Mouse (Mus musculus) left cerebral cortex, adult 18-20 months (tissue): ENCODE measurements around the gene Srm. TPM values are rescaled to one million over a fixed set of nuclear protein-coding genes. Genes with fewer than 3 reads are reported as not detected.

Experiments used
- DNase-seq, 2 experiments: peaks; one replicate each; pipeline ENCODE4 v3.0.0; 2021 to 2022; ENCODE audit warnings: low spot score in 2 of 2, mixed read lengths in 1 of 2
- long read RNA-seq, 2 experiments: library from polyadenylated mRNA; stranded (forward); transcript quantifications; one replicate each; pipeline ENCODE4 v2.0.0; 2021
- total RNA-seq, 2 experiments: library from RNA; stranded (reverse); gene quantifications; 2 replicates each; pipeline ENCODE4 v1.2.3; 2021

The Srm gene
- 10 to 100 TPM; 72.1 to 77.0 TPM for total RNA-seq
- long read RNA-seq, experiment 1, transcript Srm-201 (7 exons, 1,338 nt), result major isoform, 94 of 120 reads
- long read RNA-seq, experiment 1, partial matches to known transcripts, result 15 of 120 reads
- long read RNA-seq, experiment 1, other reads (novel, unspliced or antisense), result 11 of 120 reads
- long read RNA-seq, experiment 2, transcript Srm-201 (7 exons, 1,338 nt), result major isoform, 101 of 124 reads
- long read RNA-seq, experiment 2, partial matches to known transcripts, result 16 of 124 reads
- long read RNA-seq, experiment 2, other reads (novel, unspliced or antisense), result 7 of 124 reads

GRCm38 (mm10) chr4:148591171-148591630, at the start of gene Srm:
Srm (plus strand) TSS chr4:148591503.
- peak; percentile 96 to 98 for DNase-seq

- DNase-seq, result no peak
Observed at GRCm38 (mm10) chr4:148549106-148549505, 42.2 kb upstream of the Srm start.

DNA sequence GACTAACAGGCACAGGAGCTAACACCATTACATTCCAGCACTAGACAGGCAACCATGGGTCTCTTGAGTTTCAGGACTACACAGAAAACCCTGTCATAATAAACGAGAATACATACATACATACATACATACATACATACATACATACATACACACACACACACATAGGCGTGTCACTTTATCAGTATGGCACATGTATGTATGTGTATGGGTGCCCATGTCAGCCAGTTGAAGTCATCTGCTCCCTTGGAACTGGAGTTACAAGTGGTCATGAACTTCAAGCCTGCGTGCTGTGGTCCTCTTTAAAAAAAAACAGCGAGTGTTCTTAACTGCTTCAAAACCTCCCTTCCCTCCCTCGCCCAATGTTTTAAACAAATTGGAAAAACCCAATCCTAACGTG, 33.5 kb upstream of the Srm start:
- no peak for DNase-seq

- DNase-seq, result peak; percentile 82 to 87
Observed at GRCm38 (mm10) chr4:148558297-148559000, 32.9 kb upstream of the Srm start, which contains the start of gene Exosc10. Exosc10 (plus strand) TSS chr4:148558429.

DNA sequence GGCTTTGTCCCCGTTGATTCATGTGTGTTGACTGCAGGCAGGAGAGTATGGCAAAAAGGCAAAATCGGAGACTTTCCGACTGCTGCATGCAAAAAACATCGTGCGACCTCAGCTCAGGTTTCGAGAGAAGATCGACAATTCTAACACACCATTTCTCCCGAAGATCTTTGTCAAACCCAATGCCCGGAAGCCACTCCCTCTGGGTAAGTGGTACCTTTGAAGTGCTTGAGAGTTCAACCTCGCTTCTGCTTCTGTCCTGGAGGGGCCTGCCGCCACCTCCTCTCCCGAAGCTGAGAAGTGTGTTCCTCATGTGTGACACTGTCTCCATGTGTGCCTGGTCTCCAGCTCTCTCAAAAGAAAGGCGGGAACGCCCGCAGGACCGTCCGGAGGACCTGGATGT, 28.6 kb upstream of the Srm start:
- no peak for DNase-seq

DNA sequence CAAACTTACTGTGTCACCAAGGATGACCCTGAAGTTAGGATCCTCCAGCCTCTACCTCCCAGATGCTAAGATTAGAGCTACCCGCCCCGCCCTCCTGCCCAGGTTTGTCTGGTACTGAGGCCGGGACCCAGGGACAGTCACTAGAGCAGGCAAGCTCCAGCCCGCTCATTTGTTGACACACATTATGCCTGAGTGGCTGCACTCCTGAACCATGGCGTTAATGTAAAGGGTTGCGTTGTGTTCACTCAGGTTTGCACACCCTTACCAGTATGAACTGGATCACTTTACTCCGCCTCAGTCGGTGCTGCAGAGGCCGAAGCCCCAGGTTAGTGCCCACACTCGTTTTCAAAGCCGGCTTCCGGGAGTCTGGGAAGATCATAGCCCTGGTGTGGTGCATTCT, 27.7 kb upstream of the Srm start:
- no peak for DNase-seq

DNA sequence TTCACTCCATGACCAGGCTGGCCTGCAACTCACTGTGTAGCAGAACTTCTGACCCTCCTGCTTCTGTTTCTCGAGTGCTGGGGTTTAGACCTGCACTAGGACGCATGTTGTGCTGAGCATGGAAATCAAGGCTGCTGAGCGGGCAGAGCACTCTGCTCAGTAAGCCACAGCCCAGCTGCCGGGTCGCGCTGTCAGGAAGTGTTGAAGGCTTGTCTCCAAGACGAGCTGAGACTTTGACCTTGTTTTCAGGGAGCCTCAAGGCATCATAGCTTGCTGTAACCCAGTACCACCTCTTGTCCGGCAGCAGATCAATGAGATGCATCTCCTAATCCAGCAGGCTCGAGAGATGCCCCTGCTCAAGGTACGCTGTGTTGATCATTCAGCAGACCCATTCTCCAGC, 21.2 kb upstream of the Srm start:
- DNase-seq, result no peak

- DNase-seq, result no peak
Observed at GRCm38 (mm10) chr4:148570693-148571295, 20.5 kb upstream of the Srm start.

DNA sequence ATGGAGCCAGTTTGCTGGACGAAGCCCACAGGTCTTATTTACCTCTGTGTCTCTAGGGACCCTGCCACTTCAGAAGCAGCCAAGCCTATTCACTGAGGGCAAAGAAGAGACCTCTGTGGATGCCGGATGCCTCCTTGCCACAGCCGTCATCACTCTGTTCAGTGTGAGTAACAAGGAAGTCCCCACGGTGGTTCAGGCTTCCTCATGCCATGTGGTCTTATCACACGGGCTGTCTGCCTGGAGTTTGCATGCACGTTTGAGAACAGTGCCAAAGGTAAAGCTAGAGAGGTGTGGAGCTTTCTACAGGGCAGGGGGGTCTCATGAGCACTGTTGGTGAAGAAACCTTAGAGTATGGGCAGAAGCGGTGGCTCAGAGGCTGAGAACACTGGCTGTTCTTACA, 18.1 kb upstream of the Srm start:
- no peak for DNase-seq

DNA sequence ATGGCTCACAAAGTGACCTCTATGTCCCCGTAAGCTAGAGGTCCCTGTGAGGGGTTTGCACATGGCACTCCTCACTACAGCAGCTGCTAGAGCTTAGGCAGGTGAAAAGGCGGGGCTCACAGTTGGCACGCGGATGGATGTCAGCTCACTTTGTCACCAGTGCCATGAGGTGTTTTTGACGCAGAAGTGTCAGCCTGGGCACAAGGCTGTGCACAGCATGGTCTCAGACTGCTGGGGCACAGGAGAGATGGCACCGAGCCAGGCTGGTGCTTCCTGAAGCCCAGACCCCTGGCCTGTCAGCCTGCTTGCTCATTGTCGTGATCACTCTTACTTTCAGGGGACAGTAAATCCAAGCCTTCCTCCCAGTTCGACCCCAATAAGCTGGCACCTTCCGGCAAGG, 10.5 kb upstream of the Srm start:
- DNase-seq, result no peak

DNA sequence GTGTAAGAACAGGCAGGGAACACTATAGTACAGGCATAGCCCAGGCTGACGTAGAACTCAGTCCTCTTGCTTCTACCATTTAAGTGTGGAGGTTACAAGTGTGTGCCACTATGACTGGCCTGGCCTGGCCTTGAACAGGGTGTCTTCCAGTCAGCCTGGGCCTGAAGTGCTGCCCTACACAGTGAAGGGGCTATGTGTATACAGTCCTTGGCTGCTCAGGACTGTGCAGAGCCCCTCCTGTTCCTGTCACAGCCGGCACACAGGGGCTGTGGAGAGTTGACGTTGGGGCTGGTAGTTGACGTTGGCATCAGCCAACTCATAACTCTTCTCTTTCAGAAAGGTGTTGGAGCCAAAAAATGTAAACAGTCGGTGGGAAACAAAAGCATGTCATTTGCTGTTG, 9.9 kb upstream of the Srm start:
- DNase-seq, result no peak

DNA sequence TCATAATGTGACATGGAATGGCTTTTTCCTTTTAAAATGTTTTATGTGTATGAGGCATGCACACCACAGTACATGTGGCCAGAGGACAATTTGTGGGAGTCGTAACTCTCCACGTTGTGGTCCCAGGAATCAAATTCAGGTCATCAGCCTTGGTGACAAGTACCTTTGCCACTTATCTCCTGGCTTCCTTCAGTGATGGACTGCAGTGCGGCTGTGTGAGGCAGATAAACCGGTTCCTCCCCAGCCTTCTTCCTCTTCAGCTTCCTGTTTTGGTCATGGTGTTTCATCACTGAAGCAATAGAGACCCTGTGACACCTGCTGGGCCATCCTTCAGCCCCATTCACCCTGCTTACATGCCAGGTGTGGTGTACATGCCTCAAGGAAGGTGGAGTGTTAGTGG, 8.0 kb upstream of the Srm start:
- DNase-seq, result no peak

DNA sequence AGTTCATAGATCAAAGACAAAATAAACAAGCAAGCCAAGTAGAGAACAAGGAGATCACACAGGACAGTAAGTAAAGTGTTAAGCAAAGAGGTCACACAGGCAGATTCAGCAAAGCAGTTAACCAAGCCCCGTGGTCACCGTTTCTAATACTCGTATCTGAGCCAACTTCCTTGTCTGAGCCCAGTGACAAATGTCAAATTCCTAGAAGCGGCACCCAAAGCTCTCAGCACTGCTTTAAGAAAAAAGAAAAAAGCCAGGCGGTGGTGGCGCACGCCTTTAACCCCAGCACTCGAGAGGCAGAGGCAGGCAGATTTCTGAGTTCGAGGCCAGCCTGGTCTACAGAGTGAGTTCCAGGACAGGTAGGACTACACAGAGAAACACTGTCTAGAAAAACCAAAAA, 4.7 kb upstream of the Srm start:
- no peak for DNase-seq

GRCm38 (mm10) chr4:148588793-148589192, 2.5 kb upstream of the Srm start:
- no peak for DNase-seq

DNA sequence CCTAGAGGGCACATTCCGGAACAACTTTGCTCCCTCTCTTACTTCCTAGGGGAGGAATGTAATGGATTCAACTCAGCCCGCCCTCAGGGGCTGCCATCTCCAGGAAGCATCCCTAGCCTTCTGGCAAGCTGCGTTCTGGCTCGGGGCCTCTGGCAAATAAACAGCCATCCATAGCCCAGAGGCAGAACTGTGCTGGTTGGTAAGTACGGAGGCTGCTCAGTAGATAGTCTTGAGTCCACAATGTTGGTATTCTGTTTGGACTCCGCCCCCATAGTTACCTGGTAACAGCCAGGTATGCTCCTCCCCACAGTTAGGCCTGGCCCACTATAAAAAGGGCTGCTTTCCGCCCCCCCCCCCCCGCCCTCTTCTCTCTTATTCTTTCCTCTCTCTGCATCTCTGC, 1.7 kb upstream of the Srm start:
- DNase-seq, result no peak

DNA sequence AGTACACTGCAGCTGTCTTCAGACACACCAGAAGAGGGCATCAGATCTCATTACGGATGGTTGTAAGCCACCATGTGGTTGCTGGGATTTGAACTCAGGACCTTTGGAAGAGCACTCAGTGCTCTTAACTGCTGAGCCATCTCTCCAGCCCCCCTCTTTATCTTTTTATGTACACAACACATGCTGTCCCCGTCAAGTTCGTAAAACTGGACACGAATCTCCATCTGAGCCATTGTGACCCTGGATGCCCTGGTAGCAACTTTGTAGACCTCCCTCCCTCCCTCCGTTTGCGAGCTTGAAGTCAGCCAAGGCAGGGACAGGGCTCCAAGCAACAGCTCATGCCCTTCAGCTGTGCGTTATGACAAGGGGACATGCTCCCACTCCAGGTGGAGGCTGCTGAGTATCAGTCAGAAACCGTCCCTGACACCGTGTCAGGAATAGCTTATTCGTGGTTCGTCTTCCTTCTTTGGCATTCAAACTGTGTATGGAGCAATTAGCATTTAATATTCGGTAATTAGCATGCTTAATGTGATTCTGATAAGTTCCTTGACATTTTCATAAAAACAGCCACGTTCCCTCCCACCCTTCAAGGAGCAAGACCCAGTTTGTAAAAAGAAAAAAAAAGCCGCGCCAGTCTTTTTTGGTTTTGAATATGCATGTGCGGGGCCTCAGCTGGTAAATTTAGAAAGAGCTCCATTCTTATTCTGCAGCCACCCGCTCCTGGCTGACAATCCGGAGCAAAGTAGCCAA, 707 bp upstream of the Srm start:
- no peak for DNase-seq

DNA sequence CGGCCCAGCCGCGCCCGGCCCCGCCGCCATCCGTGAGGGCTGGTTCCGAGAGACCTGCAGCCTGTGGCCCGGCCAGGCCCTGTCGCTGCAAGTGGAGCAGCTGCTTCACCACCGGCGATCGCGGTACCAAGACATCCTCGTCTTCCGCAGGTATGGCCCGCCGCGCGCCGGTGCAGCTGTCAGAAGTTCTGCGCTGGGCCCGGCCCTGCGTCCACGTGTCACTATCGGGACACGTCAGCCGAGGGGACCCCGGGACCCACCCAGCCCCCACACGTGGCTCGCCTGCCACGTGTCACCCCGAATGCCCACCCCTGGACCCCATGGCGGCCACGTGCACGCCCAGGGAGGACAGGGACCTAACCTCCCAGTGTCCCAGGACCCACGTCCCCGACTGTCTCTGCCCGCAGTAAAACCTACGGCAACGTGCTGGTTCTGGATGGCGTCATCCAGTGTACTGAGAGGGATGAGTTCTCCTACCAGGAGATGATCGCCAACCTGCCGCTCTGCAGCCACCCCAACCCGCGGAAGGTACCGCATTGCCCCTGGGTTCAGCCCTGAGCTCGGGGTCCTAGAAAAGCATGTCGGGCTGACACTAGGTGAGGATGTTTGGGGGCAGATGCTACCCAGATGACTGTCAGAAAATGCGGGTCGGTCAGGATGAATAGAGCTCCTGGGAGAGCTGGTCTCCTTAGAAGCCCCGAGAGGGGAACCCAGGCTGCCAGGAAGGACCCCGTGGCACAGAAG, 506 bp downstream of the Srm start:
- DNase-seq, result peak in 1 of 2 experiments; percentile 18

- DNase-seq, result no peak
Observed at GRCm38 (mm10) chr4:148593996-148594395, 2.7 kb downstream of the Srm start.

DNA sequence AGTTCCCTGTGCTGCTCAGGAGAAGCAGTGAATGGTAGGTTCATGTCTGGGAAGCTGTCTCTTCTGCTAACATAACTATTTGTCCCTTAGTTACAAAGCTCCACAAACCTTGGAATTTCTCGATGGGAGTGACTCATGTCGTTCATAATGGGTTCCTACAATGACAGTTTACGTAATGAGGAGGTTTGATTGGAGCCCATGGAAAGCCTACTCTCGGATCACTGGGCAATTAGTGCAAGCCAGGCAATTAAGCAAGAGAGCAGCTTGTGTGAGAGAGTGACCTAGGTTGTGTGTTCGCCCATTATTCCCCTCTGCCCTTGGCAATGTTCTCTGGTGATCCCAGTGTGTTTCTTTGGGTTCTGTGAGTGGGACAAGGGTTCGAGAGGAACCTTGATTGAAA, 4.6 kb downstream of the Srm start:
- DNase-seq, result no peak

DNA sequence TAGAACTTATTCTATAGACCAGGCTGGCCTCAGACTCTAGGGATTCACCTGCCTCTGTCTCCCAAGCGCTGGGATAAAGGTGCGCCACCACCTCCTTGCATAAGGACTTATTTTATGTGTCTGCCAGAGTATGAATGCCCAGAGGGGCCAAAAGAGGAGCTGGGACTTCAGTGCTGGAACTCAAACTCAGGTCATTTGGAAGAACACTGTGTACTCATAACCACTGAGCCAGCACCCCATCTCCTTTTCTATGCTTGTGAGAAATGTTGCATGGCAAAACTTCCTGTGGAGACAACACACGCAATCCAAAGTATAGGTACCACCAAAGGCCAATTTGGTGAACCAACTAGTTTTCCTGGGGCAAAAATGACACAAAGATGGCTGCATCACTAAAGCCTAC, 5.4 kb downstream of the Srm start:
- no peak for DNase-seq

- DNase-seq, result no peak
Observed at GRCm38 (mm10) chr4:148598826-148599225, 7.5 kb downstream of the Srm start.
